Mouse (Mus musculus): ENCODE measurements at regions not wholly inside any gene's neighbourhood (a gene's known extent, or its start where the extent isn't known, plus 50 kb on each side); places are given as distances from the start of the nearest gene placed in this dataset.

DNA sequence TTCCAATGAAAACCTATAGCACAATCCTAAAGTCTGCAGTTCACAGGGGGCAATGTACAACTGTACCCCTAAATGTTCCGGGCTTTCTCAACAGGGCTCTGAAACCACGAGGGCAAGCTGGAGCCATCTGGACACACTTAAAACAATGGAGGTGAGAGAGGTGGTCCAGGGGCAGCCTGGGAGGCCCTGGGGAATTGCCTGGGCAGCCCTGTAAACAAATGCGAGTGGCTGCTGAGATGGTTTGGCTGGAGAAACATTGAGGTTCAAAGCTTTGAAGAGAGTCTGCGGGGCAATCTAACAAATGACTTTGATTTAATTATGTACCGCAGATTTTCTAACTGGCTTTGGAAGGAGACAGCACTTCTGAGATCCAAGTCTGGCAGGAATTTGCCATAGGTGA lies 129.0 kb upstream of the Ngf start:
- no peaks in the 10 kb centered on the region for H3K36me3 ChIP-seq (replicated peaks; ENCODE audit: control insufficient read depth, insufficient read depth, low read depth, low read length)
- ATAC-seq (replicated peaks; ENCODE audit: insufficient number of reproducible peaks, low FRiP score, low TSS enrichment, low read depth) (no peak), DNase-seq (ENCODE audit: low spot score) (peak; percentile 56)
- no peaks in the 10 kb centered on the region for H3K4me1 ChIP-seq (ENCODE audit: control insufficient read depth, insufficient read depth, low read length)
- no peak overlapping the region for H3K4me3 ChIP-seq (ENCODE audit: low read depth, low read length)
- no peaks in the 10 kb centered on the region for H3K9me3 ChIP-seq (replicated peaks; ENCODE audit: control insufficient read depth, low read length)
- no peak overlapping the region for H3K9ac ChIP-seq (replicated peaks; ENCODE audit: low read length)
- WGBS = 20% methylated on average over 5 of the region's 5 CpGs
- H3K4me2 ChIP-seq (ENCODE audit: low read depth, low read length) = no peak overlapping the region
- H3K27me3 ChIP-seq (ENCODE audit: control insufficient read depth, insufficient read depth, low read length) = no peaks in the 10 kb centered on the region
- H3K27ac ChIP-seq (replicated peaks; ENCODE audit: low read depth, low read length) = no peak overlapping the region

DNA sequence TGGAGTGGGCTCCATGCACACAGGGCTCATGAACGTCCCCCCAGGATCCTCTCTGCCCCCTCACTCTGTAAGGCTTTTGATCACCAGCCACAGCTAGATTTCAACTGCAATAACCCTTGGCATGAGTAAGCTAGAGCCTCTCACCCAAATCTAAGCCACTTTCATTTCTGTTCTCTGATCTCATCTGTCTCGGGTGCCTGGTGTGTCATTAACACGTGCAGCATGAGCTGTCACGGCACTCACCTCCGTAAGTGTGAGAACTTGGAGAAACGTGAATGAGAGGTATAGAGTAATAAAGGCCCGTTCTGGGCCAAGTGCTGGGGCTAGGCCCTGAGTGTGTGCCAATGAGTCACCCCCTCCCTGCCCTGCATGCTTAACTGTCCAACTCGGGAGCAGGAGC lies 131.8 kb upstream of the Ngf start:
- no peak overlapping the region for H3K4me2 ChIP-seq (ENCODE audit: low read depth, low read length)
- H3K4me1 ChIP-seq (ENCODE audit: control insufficient read depth, insufficient read depth, low read length) = no peaks in the 10 kb centered on the region
- H3K27ac ChIP-seq (replicated peaks; ENCODE audit: low read depth, low read length) = no peak overlapping the region
- H3K27me3 ChIP-seq (ENCODE audit: control insufficient read depth, insufficient read depth, low read length) = no peaks in the 10 kb centered on the region
- 82% methylated on average over 8 of the region's 8 CpGs for WGBS
- H3K36me3 ChIP-seq (replicated peaks; ENCODE audit: control insufficient read depth, insufficient read depth, low read depth, low read length) = no peaks in the 10 kb centered on the region
- DNase-seq (ENCODE audit: low spot score) = no peak
- no peak overlapping the region for H3K4me3 ChIP-seq (ENCODE audit: low read depth, low read length)
- no peak for ATAC-seq (replicated peaks; ENCODE audit: insufficient number of reproducible peaks, low FRiP score, low TSS enrichment, low read depth)
- no peak overlapping the region for H3K9ac ChIP-seq (replicated peaks; ENCODE audit: low read length)
- H3K9me3 ChIP-seq (replicated peaks; ENCODE audit: control insufficient read depth, low read length) = no peaks in the 10 kb centered on the region

DNA sequence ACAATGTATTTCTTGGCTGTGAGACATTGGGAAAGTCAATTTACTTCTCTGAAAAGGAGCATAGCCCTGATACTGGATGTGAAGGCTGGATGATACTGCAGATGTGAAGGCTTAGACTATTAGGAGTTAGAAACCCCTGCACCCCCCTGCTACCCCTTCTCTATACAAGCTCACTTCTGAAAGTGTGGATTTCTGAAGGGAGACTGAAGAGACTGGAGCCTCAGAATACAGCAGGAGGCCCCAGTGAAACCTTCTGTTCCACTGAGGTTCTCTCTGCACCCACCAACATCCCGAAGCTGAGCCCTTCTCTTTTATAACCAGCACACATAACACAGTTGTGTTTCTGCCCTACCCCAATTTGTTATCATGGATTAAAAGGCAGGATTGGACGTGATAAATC lies 131.7 kb upstream of the Vangl1 start:
- H3K9ac ChIP-seq (replicated peaks; ENCODE audit: low read length) = no peak overlapping the region
- WGBS = 82% methylated on average over 2 of the region's 2 CpGs

GRCm38 (mm10) chr3:102335146-102335545 lies 130.7 kb upstream of the Vangl1 start:
- DNase-seq (ENCODE audit: low spot score) (peak; percentile 75), ATAC-seq (replicated peaks; ENCODE audit: insufficient number of reproducible peaks, low FRiP score, low TSS enrichment, low read depth) (no peak)
- Histone ChIP-seq H3K36me3 (replicated peaks; ENCODE audit: control insufficient read depth, insufficient read depth, low read depth, low read length) (no peaks in the 10 kb centered on the region), H3K27ac (replicated peaks; ENCODE audit: low read depth, low read length) (no peak overlapping the region), H3K9me3 (replicated peaks; ENCODE audit: control insufficient read depth, low read length) (no peaks in the 10 kb centered on the region), H3K27me3 (ENCODE audit: control insufficient read depth, insufficient read depth, low read length) (no peaks in the 10 kb centered on the region), H3K4me1 (ENCODE audit: control insufficient read depth, insufficient read depth, low read length) (no peaks in the 10 kb centered on the region), H3K4me3 (ENCODE audit: low read depth, low read length) (no peak overlapping the region), H3K4me2 (ENCODE audit: low read depth, low read length) (no peak overlapping the region), H3K9ac (replicated peaks; ENCODE audit: low read length) (no peak overlapping the region)
- 72% methylated on average over 3 of the region's 3 CpGs for WGBS

More for the DNA sequence above, 131.7 kb upstream of the Vangl1 start:
- Histone ChIP-seq H3K4me3 (ENCODE audit: low read depth, low read length) (no peak overlapping the region), H3K27ac (replicated peaks; ENCODE audit: low read depth, low read length) (no peak overlapping the region), H3K9me3 (replicated peaks; ENCODE audit: control insufficient read depth, low read length) (no peaks in the 10 kb centered on the region), H3K4me1 (ENCODE audit: control insufficient read depth, insufficient read depth, low read length) (no peaks in the 10 kb centered on the region), H3K27me3 (ENCODE audit: control insufficient read depth, insufficient read depth, low read length) (no peaks in the 10 kb centered on the region), H3K4me2 (ENCODE audit: low read depth, low read length) (no peak overlapping the region), H3K36me3 (replicated peaks; ENCODE audit: control insufficient read depth, insufficient read depth, low read depth, low read length) (no peaks in the 10 kb centered on the region)
- ATAC-seq (replicated peaks; ENCODE audit: insufficient number of reproducible peaks, low FRiP score, low TSS enrichment, low read depth) (no peak), DNase-seq (ENCODE audit: low spot score) (no peak)

- Histone ChIP-seq H3K4me1 (ENCODE audit: control insufficient read depth, insufficient read depth, low read length) (no peaks in the 10 kb centered on the region), H3K4me2 (ENCODE audit: low read depth, low read length) (no peak overlapping the region), H3K4me3 (ENCODE audit: low read depth, low read length) (no peak overlapping the region), H3K27ac (replicated peaks; ENCODE audit: low read depth, low read length) (no peak overlapping the region), H3K9me3 (replicated peaks; ENCODE audit: control insufficient read depth, low read length) (no peaks in the 10 kb centered on the region), H3K27me3 (ENCODE audit: control insufficient read depth, insufficient read depth, low read length) (no peaks in the 10 kb centered on the region), H3K36me3 (replicated peaks; ENCODE audit: control insufficient read depth, insufficient read depth, low read depth, low read length) (no peaks in the 10 kb centered on the region), H3K9ac (replicated peaks; ENCODE audit: low read length) (no peak overlapping the region)
- DNase-seq (ENCODE audit: low spot score) = no peak
- no peak for ATAC-seq (replicated peaks; ENCODE audit: insufficient number of reproducible peaks, low FRiP score, low TSS enrichment, low read depth)
- 81% methylated on average over 3 of the region's 3 CpGs for WGBS
Measured at GRCm38 (mm10) chr3:102332221-102332620, 127.7 kb upstream of the Vangl1 start.

DNA sequence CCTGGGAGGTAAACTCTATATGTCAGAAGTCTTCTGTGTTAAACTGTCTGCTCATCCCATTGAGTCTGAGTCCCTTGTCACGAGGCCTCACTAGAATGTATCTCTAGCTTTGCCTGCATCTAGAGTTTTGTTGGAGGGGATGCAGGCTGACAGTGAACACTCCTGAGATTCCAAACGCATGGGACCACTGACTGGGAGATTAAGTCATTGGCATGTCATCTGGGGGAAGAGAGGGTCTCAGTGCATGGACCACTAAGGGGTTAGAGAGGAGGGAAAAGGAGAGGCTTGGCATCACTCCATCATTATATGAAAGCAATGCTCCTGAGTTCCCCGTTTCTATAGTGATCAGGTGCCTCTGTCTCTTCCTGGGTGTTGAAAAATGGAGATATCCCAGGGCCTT lies 114.8 kb upstream of the Vangl1 start:
- 79% methylated on average over 3 of the region's 3 CpGs for WGBS
- H3K4me1 ChIP-seq (ENCODE audit: control insufficient read depth, insufficient read depth, low read length) = no peaks in the 10 kb centered on the region
- no peaks in the 10 kb centered on the region for H3K27me3 ChIP-seq (ENCODE audit: control insufficient read depth, insufficient read depth, low read length)
- H3K9me3 ChIP-seq (replicated peaks; ENCODE audit: control insufficient read depth, low read length) = no peaks in the 10 kb centered on the region
- no peaks in the 10 kb centered on the region for H3K36me3 ChIP-seq (replicated peaks; ENCODE audit: control insufficient read depth, insufficient read depth, low read depth, low read length)
- no peak overlapping the region for H3K4me3 ChIP-seq (ENCODE audit: low read depth, low read length)
- ATAC-seq (replicated peaks; ENCODE audit: insufficient number of reproducible peaks, low FRiP score, low TSS enrichment, low read depth) (no peak), DNase-seq (ENCODE audit: low spot score) (no peak)
- H3K4me2 ChIP-seq (ENCODE audit: low read depth, low read length) = no peak overlapping the region
- H3K9ac ChIP-seq (replicated peaks; ENCODE audit: low read length) = no peak overlapping the region
- no peak overlapping the region for H3K27ac ChIP-seq (replicated peaks; ENCODE audit: low read depth, low read length)

- H3K4me2 ChIP-seq (ENCODE audit: low read depth, low read length) = no peak overlapping the region
- H3K9me3 ChIP-seq (replicated peaks; ENCODE audit: control insufficient read depth, low read length) = no peaks in the 10 kb centered on the region
- DNase-seq (ENCODE audit: low spot score) = no peak
- H3K27ac ChIP-seq (replicated peaks; ENCODE audit: low read depth, low read length) = no peak overlapping the region
- no peaks in the 10 kb centered on the region for H3K36me3 ChIP-seq (replicated peaks; ENCODE audit: control insufficient read depth, insufficient read depth, low read depth, low read length)
- no peak overlapping the region for H3K4me3 ChIP-seq (ENCODE audit: low read depth, low read length)
- no peaks in the 10 kb centered on the region for H3K27me3 ChIP-seq (ENCODE audit: control insufficient read depth, insufficient read depth, low read length)
- 85% methylated on average over 3 of the region's 3 CpGs for WGBS
- no peak overlapping the region for H3K9ac ChIP-seq (replicated peaks; ENCODE audit: low read length)
- H3K4me1 ChIP-seq (ENCODE audit: control insufficient read depth, insufficient read depth, low read length) = no peaks in the 10 kb centered on the region
- ATAC-seq (replicated peaks; ENCODE audit: insufficient number of reproducible peaks, low FRiP score, low TSS enrichment, low read depth) = no peak
Measured at GRCm38 (mm10) chr3:102316151-102316550, 111.7 kb upstream of the Vangl1 start.

DNA sequence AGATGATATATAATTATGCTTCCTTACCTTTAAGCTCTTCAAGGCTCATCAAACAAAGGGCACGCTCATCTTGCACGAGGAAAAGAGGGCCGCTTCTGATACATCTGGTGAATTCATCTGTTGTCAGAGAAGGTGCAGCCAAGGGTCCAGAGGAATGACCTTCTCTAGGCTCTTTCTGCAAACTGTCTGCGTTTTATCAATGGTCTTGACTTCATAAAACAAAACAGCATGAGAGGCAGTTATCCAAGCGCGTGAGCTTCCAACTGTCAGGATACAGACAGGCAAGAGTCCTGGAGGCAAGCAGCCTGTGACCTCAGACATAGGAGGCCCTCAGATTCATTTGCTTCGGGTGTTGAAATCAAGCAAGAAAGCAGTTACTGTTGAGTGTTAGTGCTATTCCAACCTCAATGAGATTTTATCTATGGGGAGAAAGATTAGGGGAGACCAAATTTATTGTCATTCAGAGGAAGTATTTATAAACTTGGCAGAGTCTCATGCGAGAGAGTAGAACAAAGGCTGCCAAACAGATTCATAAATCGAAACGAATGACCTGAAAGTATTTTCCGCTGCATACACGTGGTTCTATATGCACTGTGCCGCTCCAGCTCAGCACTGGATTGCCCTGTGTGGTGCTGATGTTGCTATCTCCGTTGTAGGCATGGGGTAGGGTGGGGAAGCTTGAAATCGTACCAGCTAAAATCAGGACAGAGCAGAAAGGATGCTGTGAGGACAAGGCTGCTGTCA lies 107.2 kb upstream of the Vangl1 start:
- Histone ChIP-seq H3K9ac (replicated peaks; ENCODE audit: low read length) (no peak overlapping the region), H3K9me3 (replicated peaks; ENCODE audit: control insufficient read depth, low read length) (no peaks in the 10 kb centered on the region), H3K4me2 (ENCODE audit: low read depth, low read length) (no peak overlapping the region), H3K36me3 (replicated peaks; ENCODE audit: control insufficient read depth, insufficient read depth, low read depth, low read length) (no peaks in the 10 kb centered on the region), H3K4me1 (ENCODE audit: control insufficient read depth, insufficient read depth, low read length) (no peaks in the 10 kb centered on the region), H3K4me3 (ENCODE audit: low read depth, low read length) (no peak overlapping the region), H3K27me3 (ENCODE audit: control insufficient read depth, insufficient read depth, low read length) (no peaks in the 10 kb centered on the region), H3K27ac (replicated peaks; ENCODE audit: low read depth, low read length) (no peak overlapping the region)
- ATAC-seq (replicated peaks; ENCODE audit: insufficient number of reproducible peaks, low FRiP score, low TSS enrichment, low read depth) (no peak), DNase-seq (ENCODE audit: low spot score) (no peak)
- 84% methylated on average over 15 of the region's 15 CpGs for WGBS
